Mouse (Mus musculus): ENCODE data around the gene Adam15. TPM values are rescaled to one million over a fixed set of nuclear protein-coding genes. Genes with fewer than 3 reads are reported as not detected.
A peak's percentile ranks its signal among the peaks of the same experiment; 100 is the strongest.

The Adam15 gene
- polyA plus RNA-seq, 1 experiment, result 95.1 TPM

GRCm38 (mm10) chr3:89305551-89306325 is 44.1 kb downstream of the Adam15 start:
- peak; percentile 86 for DNase-seq
- peak overlapping the region; percentile 59 for H3K27ac ChIP-seq (ENCODE audit: insufficient read depth, low read depth, low read length)
- 52% methylated on average over 8 of the region's 8 CpGs for WGBS
- TF ChIP-seq POLR2A (IDR thresholded peaks at IDR 0.05; ENCODE audit: low read depth, low read length), result no peak
- TF ChIP-seq CTCF (conservative IDR thresholded peaks at IDR 0.05; ENCODE audit: insufficient read depth, insufficient read length, low read depth, low read length), result no peak
- H3K4me3 ChIP-seq (ENCODE audit: insufficient read depth, low read depth, low read length), result no peak overlapping the region
- peaks cover 12% of the 10 kb centered on the region for H3K4me1 ChIP-seq (ENCODE audit: control insufficient read depth, insufficient read depth, low read length)
- H3K27me3 ChIP-seq (replicated peaks; ENCODE audit: control insufficient read depth, insufficient read depth, low read length), result no peaks in the 10 kb centered on the region
- no peaks in the 10 kb centered on the region for H3K36me3 ChIP-seq (ENCODE audit: control insufficient read depth, insufficient read depth, low read length)

DNA sequence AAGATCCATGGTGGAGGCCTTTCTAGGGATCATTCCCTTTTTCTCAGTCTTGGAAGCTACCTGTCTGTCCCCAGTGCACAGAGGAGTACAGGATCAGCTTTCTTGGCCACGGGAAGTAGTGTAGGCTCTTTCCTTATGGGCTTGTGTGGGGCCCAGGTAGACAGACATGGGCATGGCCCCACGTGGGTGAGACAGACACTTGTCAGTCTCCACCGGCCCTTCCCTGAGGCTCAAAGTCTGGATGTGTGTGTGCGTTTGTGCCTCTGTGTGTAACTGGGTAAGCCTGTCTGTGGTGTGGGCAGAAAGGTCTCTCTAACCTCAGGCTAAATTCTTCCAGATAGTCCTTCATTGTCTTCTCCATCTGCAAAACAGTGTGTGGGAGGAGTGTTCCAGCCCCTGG is 44.7 kb downstream of the Adam15 start:
- Histone ChIP-seq H3K27me3 (replicated peaks; ENCODE audit: control insufficient read depth, insufficient read depth, low read length) (no peaks in the 10 kb centered on the region), H3K4me1 (ENCODE audit: control insufficient read depth, insufficient read depth, low read length) (peaks cover 12% of the 10 kb centered on the region), H3K27ac (ENCODE audit: insufficient read depth, low read depth, low read length) (peak overlapping the region; percentile 42), H3K36me3 (ENCODE audit: control insufficient read depth, insufficient read depth, low read length) (no peaks in the 10 kb centered on the region), H3K4me3 (ENCODE audit: insufficient read depth, low read depth, low read length) (no peak overlapping the region)
- WGBS, result 38% methylated on average over 4 of the region's 4 CpGs
- DNase-seq, result no peak
- no peak for TF ChIP-seq POLR2A (IDR thresholded peaks at IDR 0.05; ENCODE audit: low read depth, low read length)
- TF ChIP-seq CTCF (conservative IDR thresholded peaks at IDR 0.05; ENCODE audit: insufficient read depth, insufficient read length, low read depth, low read length), result no peak

GRCm38 (mm10) chr3:89304440-89304839 is 45.4 kb downstream of the Adam15 start:
- TF ChIP-seq POLR2A (IDR thresholded peaks at IDR 0.05; ENCODE audit: low read depth, low read length) (no peak), CTCF (conservative IDR thresholded peaks at IDR 0.05; ENCODE audit: insufficient read depth, insufficient read length, low read depth, low read length) (no peak)
- 83% methylated on average over 6 of the region's 6 CpGs for WGBS
- H3K36me3 ChIP-seq (ENCODE audit: control insufficient read depth, insufficient read depth, low read length), result no peaks in the 10 kb centered on the region

GRCm38 (mm10) chr3:89300514-89300913 is 49.3 kb downstream of the Adam15 start:
- Histone ChIP-seq H3K27ac (ENCODE audit: insufficient read depth, low read depth, low read length) (peak overlapping the region; percentile 5; the same call in 1 of the 2 replicates), H3K4me3 (ENCODE audit: insufficient read depth, low read depth, low read length) (no peak overlapping the region), H3K4me1 (ENCODE audit: control insufficient read depth, insufficient read depth, low read length) (peaks cover 11% of the 10 kb centered on the region), H3K27me3 (replicated peaks; ENCODE audit: control insufficient read depth, insufficient read depth, low read length) (no peaks in the 10 kb centered on the region), H3K36me3 (ENCODE audit: control insufficient read depth, insufficient read depth, low read length) (no peaks in the 10 kb centered on the region)
- TF ChIP-seq POLR2A (IDR thresholded peaks at IDR 0.05; ENCODE audit: low read depth, low read length), result no peak
- TF ChIP-seq CTCF (conservative IDR thresholded peaks at IDR 0.05; ENCODE audit: insufficient read depth, insufficient read length, low read depth, low read length), result 0 out of 2 replicates have a peak, but pooled peaks have one; percentile 4
- 66% methylated on average over 2 of the region's 2 CpGs for WGBS
- no peak for DNase-seq

More at GRCm38 (mm10) chr3:89304440-89304839, 45.4 kb downstream of the Adam15 start:
- Histone ChIP-seq H3K27me3 (replicated peaks; ENCODE audit: control insufficient read depth, insufficient read depth, low read length) (no peaks in the 10 kb centered on the region), H3K27ac (ENCODE audit: insufficient read depth, low read depth, low read length) (no peak overlapping the region), H3K4me1 (ENCODE audit: control insufficient read depth, insufficient read depth, low read length) (peaks cover 12% of the 10 kb centered on the region), H3K4me3 (ENCODE audit: insufficient read depth, low read depth, low read length) (no peak overlapping the region)
- DNase-seq, result no peak

DNA sequence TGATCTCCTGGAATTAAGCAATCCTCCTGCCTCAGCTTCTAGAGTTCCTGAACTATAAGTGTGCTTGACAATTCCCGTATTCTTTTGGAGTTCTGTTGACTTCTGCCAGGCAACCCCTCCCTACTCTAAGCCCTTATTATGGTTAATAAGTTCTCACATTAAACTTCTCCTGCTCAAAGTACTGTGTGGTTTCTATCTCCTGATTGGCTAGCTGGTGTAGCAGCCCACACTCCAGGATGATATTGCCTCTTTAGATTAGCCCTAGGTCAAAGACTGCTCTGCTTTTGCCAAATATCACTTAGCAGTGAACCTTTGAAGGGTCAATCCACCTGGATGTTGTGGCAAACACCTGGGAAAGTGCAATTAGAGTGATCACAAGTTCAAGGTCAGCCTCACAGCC is 49.7 kb downstream of the Adam15 start:
- DNase-seq, result peak; percentile 90
- Histone ChIP-seq H3K27me3 (replicated peaks; ENCODE audit: control insufficient read depth, insufficient read depth, low read length) (no peaks in the 10 kb centered on the region), H3K36me3 (ENCODE audit: control insufficient read depth, insufficient read depth, low read length) (no peaks in the 10 kb centered on the region), H3K4me3 (ENCODE audit: insufficient read depth, low read depth, low read length) (no peak overlapping the region), H3K4me1 (ENCODE audit: control insufficient read depth, insufficient read depth, low read length) (peaks cover 6% of the 10 kb centered on the region), H3K27ac (ENCODE audit: insufficient read depth, low read depth, low read length) (0 out of 2 replicates have a peak overlapping the region, but pooled peaks have one; percentile 5)
- whole genome bisulfite sequencing, result 23% methylated on average over 1 of the region's 1 CpGs
- TF ChIP-seq CTCF (conservative IDR thresholded peaks at IDR 0.05; ENCODE audit: insufficient read depth, insufficient read length, low read depth, low read length) (no peak), POLR2A (IDR thresholded peaks at IDR 0.05; ENCODE audit: low read depth, low read length) (no peak)

GRCm38 (mm10) chr3:89299499-89299898 is 50.3 kb downstream of the Adam15 start:
- Histone ChIP-seq H3K4me3 (ENCODE audit: insufficient read depth, low read depth, low read length) (peak overlapping the region; percentile 24; the same call in 1 of the 2 replicates), H3K4me1 (ENCODE audit: control insufficient read depth, insufficient read depth, low read length) (peaks cover 3% of the 10 kb centered on the region; the same call in 1 of the 2 replicates), H3K36me3 (ENCODE audit: control insufficient read depth, insufficient read depth, low read length) (no peaks in the 10 kb centered on the region), H3K27ac (ENCODE audit: insufficient read depth, low read depth, low read length) (peak overlapping the region; percentile 7; the same call in 1 of the 2 replicates), H3K27me3 (replicated peaks; ENCODE audit: control insufficient read depth, insufficient read depth, low read length) (no peaks in the 10 kb centered on the region)
- WGBS, result 2% methylated on average over 14 of the region's 14 CpGs
- TF ChIP-seq CTCF (conservative IDR thresholded peaks at IDR 0.05; ENCODE audit: insufficient read depth, insufficient read length, low read depth, low read length) (peak; percentile 31; the same call in 1 of the 2 replicates), POLR2A (IDR thresholded peaks at IDR 0.05; ENCODE audit: low read depth, low read length) (no peak)
- DNase-seq, result peak; percentile 67

- no peak overlapping the region for H3K4me3 ChIP-seq (ENCODE audit: insufficient read depth, low read depth, low read length)
- no peak for TF ChIP-seq POLR2A (IDR thresholded peaks at IDR 0.05; ENCODE audit: low read depth, low read length)
- no peak for TF ChIP-seq CTCF (conservative IDR thresholded peaks at IDR 0.05; ENCODE audit: insufficient read depth, insufficient read length, low read depth, low read length)
- DNase-seq, result no peak
- H3K4me1 ChIP-seq (ENCODE audit: control insufficient read depth, insufficient read depth, low read length), result peaks cover 3% of the 10 kb centered on the region; the same call in 1 of the 2 replicates
- H3K27ac ChIP-seq (ENCODE audit: insufficient read depth, low read depth, low read length), result no peak overlapping the region
- H3K36me3 ChIP-seq (ENCODE audit: control insufficient read depth, insufficient read depth, low read length), result no peaks in the 10 kb centered on the region
- H3K27me3 ChIP-seq (replicated peaks; ENCODE audit: control insufficient read depth, insufficient read depth, low read length), result no peaks in the 10 kb centered on the region
- WGBS, result 92% methylated on average over 6 of the region's 6 CpGs
Observed at GRCm38 (mm10) chr3:89298908-89299307, 50.9 kb downstream of the Adam15 start.

All from kidney, adult 2 months (tissue).